19 mouse cellular contexts compared by ENCODE assay signal in genomic region chr7:35349886-35350684, GRCm38 (mm10). TPM values are rescaled to one million over a fixed set of nuclear protein-coding genes. Genes with fewer than 3 reads are reported as not detected.
DNase-seq lines count a peak whose midpoint lies in the region; ATAC-seq and TF ChIP-seq lines count a peak whose summit lies in the region.
"Had no signal": no experiment of that assay in that cellular context is flagged by ENCODE, and none has a peak within 500 bp of the region (broad histone marks: within the 10 kb centered on the region; RNA-seq: fewer than 3 reads in every experiment).

No protein-coding gene starts in this region.

- H3K4me2 ChIP-seq in intestine, embryonic 14.5 days (ENCODE audit: low read length) = no peak overlapping the region
- no peak overlapping the region; the same call in 1 of the 2 replicates for H3K4me2 ChIP-seq in liver, postnatal 0 days (ENCODE audit: low read depth, low read length)
- H3K4me2 ChIP-seq: heart, embryonic 12.5 days; lung, embryonic 14.5 days had no signal

- no peak for TF ChIP-seq CTCF in kidney, adult 2 months (conservative IDR thresholded peaks at IDR 0.05; ENCODE audit: insufficient read depth, insufficient read length, low read depth, low read length)
- no peak for TF ChIP-seq CTCF in liver, postnatal 0 days (IDR thresholded peaks at IDR 0.05; ENCODE audit: low read depth)

- WGBS in intestine, embryonic 14.5 days = 74% methylated on average over 8 of the region's 8 CpGs
- WGBS in kidney, adult 2 months = 60% methylated on average over 8 of the region's 8 CpGs
- WGBS in liver, postnatal 0 days (ENCODE audit: insufficient replicate concordance) = 55% methylated on average over 8 of the region's 8 CpGs
- 92% methylated on average over 8 of the region's 8 CpGs for WGBS in hindbrain, embryonic 10.5 days

- TF ChIP-seq POLR2A in kidney, adult 2 months (IDR thresholded peaks at IDR 0.05; ENCODE audit: low read depth, low read length) = no peak

- no peaks in the 10 kb centered on the region for H3K27me3 ChIP-seq in intestine, embryonic 14.5 days (replicated peaks; ENCODE audit: control insufficient read depth, insufficient read depth, low read length)
- no peaks in the 10 kb centered on the region for H3K27me3 ChIP-seq in kidney, adult 2 months (replicated peaks; ENCODE audit: control insufficient read depth, insufficient read depth, low read length)
- no peaks in the 10 kb centered on the region for H3K27me3 ChIP-seq in liver, postnatal 0 days (ENCODE audit: insufficient read depth, low read length)
- no peaks in the 10 kb centered on the region for H3K27me3 ChIP-seq in hindbrain, embryonic 10.5 days (ENCODE audit: insufficient read depth, poor library complexity, severe bottlenecking)
- H3K27me3 ChIP-seq: heart, embryonic 12.5 days had no signal

- no peak overlapping the region for H3K9ac ChIP-seq in intestine, embryonic 14.5 days (ENCODE audit: low read length)
- no peak overlapping the region for H3K9ac ChIP-seq in liver, postnatal 0 days (replicated peaks)
- H3K9ac ChIP-seq: heart, embryonic 12.5 days; lung, embryonic 14.5 days had no signal

- DNase-seq in intestine, embryonic 14.5 days (ENCODE audit: low spot score) = no peak
- peak; percentile 76 for DNase-seq in kidney, adult 2 months
- peak; percentile 37 to 64 for DNase-seq in kidney, postnatal 25 days
- DNase-seq in liver, postnatal 0 days = peak; percentile 20
- DNase-seq in urinary bladder, postnatal 10 days (ENCODE audit: low spot score) = no peak
- DNase-seq in hindbrain, embryonic 10.5 days (ENCODE audit: low spot score) = no peak
- no peak for DNase-seq in urinary bladder, postnatal 25 days (ENCODE audit: low spot score)
- DNase-seq in cerebellum, postnatal 4 days (ENCODE audit: low spot score in 2 of 2) = no peak
- DNase-seq: cerebellum, postnatal 25 days; gastrocnemius, adult 2 months; lung, embryonic 14.5 days; midbrain, embryonic 14.5 days; retina, postnatal 1 day had no signal

- H3K36me3 ChIP-seq in intestine, embryonic 14.5 days (ENCODE audit: control insufficient read depth, insufficient read depth, low read length) = no peaks in the 10 kb centered on the region
- no peaks in the 10 kb centered on the region for H3K36me3 ChIP-seq in kidney, adult 2 months (ENCODE audit: control insufficient read depth, insufficient read depth, low read length)
- no peaks in the 10 kb centered on the region for H3K36me3 ChIP-seq in liver, postnatal 0 days (replicated peaks; ENCODE audit: insufficient read depth, low read length)
- no peaks in the 10 kb centered on the region for H3K36me3 ChIP-seq in hindbrain, embryonic 10.5 days
- H3K36me3 ChIP-seq: embryonic facial prominence, embryonic 10.5 days; limb, embryonic 10.5 days had no signal

- H3K9me3 ChIP-seq in intestine, embryonic 14.5 days (ENCODE audit: control insufficient read depth, low read length) = no peaks in the 10 kb centered on the region
- no peaks in the 10 kb centered on the region for H3K9me3 ChIP-seq in liver, postnatal 0 days (ENCODE audit: low read length)
- H3K9me3 ChIP-seq in hindbrain, embryonic 10.5 days = no peaks in the 10 kb centered on the region
- H3K9me3 ChIP-seq: embryonic facial prominence, embryonic 10.5 days; heart, embryonic 12.5 days; limb, embryonic 10.5 days had no signal

- ATAC-seq in intestine, embryonic 14.5 days (replicated peaks; ENCODE audit: low FRiP score, low TSS enrichment, low read depth) = no peak
- peak; percentile 85 for ATAC-seq in liver, postnatal 0 days
- ATAC-seq: hindbrain, embryonic 16.5 days had no signal

- H3K4me3 ChIP-seq in intestine, embryonic 14.5 days (ENCODE audit: low read depth, low read length) = no peak overlapping the region
- no peak overlapping the region for H3K4me3 ChIP-seq in kidney, adult 2 months (ENCODE audit: insufficient read depth, low read depth, low read length)
- H3K4me3 ChIP-seq in liver, postnatal 0 days (ENCODE audit: low read depth, low read length) = no peak overlapping the region
- H3K4me3 ChIP-seq in hindbrain, embryonic 10.5 days = no peak overlapping the region
- H3K4me3 ChIP-seq: embryonic facial prominence, embryonic 10.5 days; gastrocnemius, adult 2 months; heart, embryonic 12.5 days; left cerebral cortex, adult 2 months; limb, embryonic 10.5 days; myocyte had no signal

- H3K4me1 ChIP-seq in intestine, embryonic 14.5 days (replicated peaks; ENCODE audit: control insufficient read depth, insufficient read depth, low read length) = 0 out of 2 replicates have a peak, but pooled peaks cover 2% of the 10 kb centered on the region
- peaks cover 12% of the 10 kb centered on the region; the same call in 1 of the 2 replicates for H3K4me1 ChIP-seq in kidney, adult 2 months (ENCODE audit: control insufficient read depth, insufficient read depth, low read length)
- peaks cover 14% of the 10 kb centered on the region for H3K4me1 ChIP-seq in liver, postnatal 0 days (ENCODE audit: insufficient read depth)
- 0 out of 2 replicates have a peak, but pooled peaks cover 4% of the 10 kb centered on the region for H3K4me1 ChIP-seq in hindbrain, embryonic 10.5 days (replicated peaks)
- H3K4me1 ChIP-seq: embryonic facial prominence, embryonic 10.5 days; limb, embryonic 10.5 days had no signal

- TF ChIP-seq EP300 in liver, postnatal 0 days (IDR thresholded peaks at IDR 0.05; ENCODE audit: low read depth) = no peak

- peak overlapping the region; percentile 43; the same call in 1 of the 2 replicates for H3K27ac ChIP-seq in intestine, embryonic 14.5 days (ENCODE audit: low read depth)
- 0 out of 2 replicates have a peak overlapping the region, but pooled peaks have one; percentile 39 for H3K27ac ChIP-seq in kidney, adult 2 months (ENCODE audit: insufficient read depth, low read depth, low read length)
- peak overlapping the region; percentile 86 for H3K27ac ChIP-seq in liver, postnatal 0 days (ENCODE audit: low read depth)
- no peak overlapping the region for H3K27ac ChIP-seq in hindbrain, embryonic 10.5 days
- H3K27ac ChIP-seq: embryonic facial prominence, embryonic 10.5 days; gastrocnemius, adult 2 months; left cerebral cortex, adult 2 months; limb, embryonic 10.5 days had no signal

RNA-seq across cellular contexts. Expression of gene Rhpn2, which starts 16.1 kb away (rescaled TPM):
- polyA plus RNA-seq in intestine, embryonic 14.5 days (2014; fragmentation: Nextera tagmentation; extraction: Ambion mirVana) = 48.6 and 48.7 TPM in 2 replicates
- 7.5 and 8.7 TPM in 2 replicates for polyA plus RNA-seq in kidney, adult 2 months (2012; rRNA removed)
- 8.1 TPM in 2 replicates for polyA plus RNA-seq in liver, postnatal 0 days (2015; fragmentation: Nextera tagmentation; extraction: Ambion mirVana)
- 4.0 and 5.7 TPM in 2 replicates for polyA plus RNA-seq in hindbrain, embryonic 10.5 days (2016; fragmentation: Nextera tagmentation; extraction: Ambion mirVana)

RNA-seq across cellular contexts. Expression of gene Gpatch1, which starts 31.8 kb away (rescaled TPM):
- polyA plus RNA-seq in intestine, embryonic 14.5 days (2014; fragmentation: Nextera tagmentation; extraction: Ambion mirVana) = 16.9 and 18.3 TPM in 2 replicates
- 4.2 and 5.3 TPM in 2 replicates for polyA plus RNA-seq in kidney, adult 2 months (2012; rRNA removed)
- polyA plus RNA-seq in liver, postnatal 0 days (2015; fragmentation: Nextera tagmentation; extraction: Ambion mirVana) = 4.9 and 5.6 TPM in 2 replicates
- 15.3 and 16.5 TPM in 2 replicates for polyA plus RNA-seq in hindbrain, embryonic 10.5 days (2016; fragmentation: Nextera tagmentation; extraction: Ambion mirVana)

RNA-seq across cellular contexts. Expression of gene Faap24, which starts 46.6 kb away (rescaled TPM):
- polyA plus RNA-seq in intestine, embryonic 14.5 days (2014; fragmentation: Nextera tagmentation; extraction: Ambion mirVana) = 18.1 and 21.3 TPM in 2 replicates
- polyA plus RNA-seq in kidney, adult 2 months (2012; rRNA removed) = 4.3 and 4.8 TPM in 2 replicates
- 9.3 and 11.4 TPM in 2 replicates for polyA plus RNA-seq in liver, postnatal 0 days (2015; fragmentation: Nextera tagmentation; extraction: Ambion mirVana)
- 25.3 and 28.7 TPM in 2 replicates for polyA plus RNA-seq in hindbrain, embryonic 10.5 days (2016; fragmentation: Nextera tagmentation; extraction: Ambion mirVana)

RNA-seq across cellular contexts. Expression of gene Cep89, which starts 46.8 kb away (rescaled TPM):
- polyA plus RNA-seq in intestine, embryonic 14.5 days (2014; fragmentation: Nextera tagmentation; extraction: Ambion mirVana) = 42.4 and 45.5 TPM in 2 replicates
- polyA plus RNA-seq in kidney, adult 2 months (2012; rRNA removed) = 24.4 and 29.5 TPM in 2 replicates
- polyA plus RNA-seq in liver, postnatal 0 days (2015; fragmentation: Nextera tagmentation; extraction: Ambion mirVana) = 9.1 and 10.3 TPM in 2 replicates
- 58.6 and 59.7 TPM in 2 replicates for polyA plus RNA-seq in hindbrain, embryonic 10.5 days (2016; fragmentation: Nextera tagmentation; extraction: Ambion mirVana)

Comparison
In these comparisons a context has a peak if more than half of its experiments do, and no peak if none do; other contexts are left out.
1. DNase-seq: peak in kidney, adult 2 months (single experiment), kidney, postnatal 25 days (2 of 2) and liver, postnatal 0 days (single experiment); none in intestine, embryonic 14.5 days (single experiment), urinary bladder, postnatal 10 days (single experiment), hindbrain, embryonic 10.5 days (single experiment), urinary bladder, postnatal 25 days (single experiment) and cerebellum, postnatal 4 days (0 of 2).